Mouse (Mus musculus) brain, embryonic 14.5 days (tissue): ENCODE measurements around the gene Tysnd1.

Source experiments
- CTCF ChIP-seq: fragments of 200-500 bp; IDR thresholded peaks from 2 replicates; pipeline ENCODE4 v1.5.1; 2012; ENCODE audit warnings: inconsistent platforms, mild to moderate bottlenecking, moderate library complexity, borderline replicate concordance; ENCODE audit not compliant: insufficient read depth, insufficient read length; ENCODE audit errors: extremely low read depth
- POLR2A ChIP-seq: fragments of 200-500 bp; IDR thresholded peaks from 2 replicates; pipeline ENCODE4 v1.6.1; 2012; ENCODE audit warnings: mild to moderate bottlenecking, inconsistent platforms, borderline replicate concordance; ENCODE audit not compliant: poor library complexity, insufficient read depth, insufficient read length, severe bottlenecking; ENCODE audit errors: extremely low read depth

DNA sequence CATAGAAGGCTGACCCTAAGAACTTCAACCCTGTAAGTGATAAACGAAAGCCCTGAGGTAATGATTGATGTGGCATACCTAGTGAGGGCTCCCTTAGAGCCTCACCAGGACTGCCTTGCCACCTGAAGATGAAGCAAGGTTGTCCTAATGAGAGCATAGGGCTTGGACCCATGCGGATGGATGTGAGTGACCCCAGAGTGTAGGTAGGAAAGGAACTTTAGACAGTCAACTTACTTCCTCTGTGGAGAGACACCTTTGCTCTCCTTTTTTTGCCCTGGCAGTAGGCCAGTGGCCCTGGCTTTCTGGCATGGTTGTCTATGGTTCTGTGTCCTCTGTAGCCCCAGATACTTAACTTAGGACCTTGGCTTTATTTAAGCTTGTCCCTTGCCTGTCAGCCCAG lies 1.7 kb downstream of the Tysnd1 start:
- TF ChIP-seq CTCF (no peak), POLR2A (no peak)
